Mouse (Mus musculus) Patski (cell line): Measurements from ENCODE around the gene Gfi1b. TPM values are rescaled to one million over a fixed set of nuclear protein-coding genes. Genes with fewer than 3 reads are reported as not detected.

Experiments used
- ATAC-seq: fragments of 100-300 bp; one replicate; pipeline ENCODE4 v1.8.0; 2021
- CTCF ChIA-PET: fragments of 350-600 bp; sonication (Branson Sonifier 250); formaldehyde crosslinking; loops from one replicate; lab custom pipeline; 2022; ENCODE audit warnings: inconsistent platforms; lab: Charles Lee
- POLR2A ChIA-PET: fragments of 350-600 bp; sonication (Branson Sonifier 250); formaldehyde crosslinking; loops from one replicate; lab custom pipeline; 2022; ENCODE audit warnings: antibody characterized with exemption, inconsistent platforms; lab: Charles Lee
- DNase-seq: peaks from one replicate; pipeline ENCODE4 v3.0.0-alpha.2; 2011; ENCODE audit warnings: low read depth, low spot score
- H3K27me3 ChIP-seq: fragments of 371-371 bp; one replicate; pipeline ENCODE4 v1.5.1; 2021
- CTCF ChIP-seq: fragments of 100-300 bp; IDR thresholded peaks from one replicate; pipeline ENCODE4 v1.5.1; 2021
- in situ Hi-C: fragments of 300-500 bp; cut with MboI; formaldehyde crosslinking; loops from 3 replicates; pipeline ENCODE4 v1.11.1; 2018; ENCODE audit warnings: low pct_unique_long_range_greater_than_20kb, mixed read lengths
- polyA plus RNA-seq: library from polyadenylated mRNA; unstranded; gene quantifications from one replicate; pipeline ENCODE4 v1.2.3, GENCODE M21; 2021

The Gfi1b gene
- polyA plus RNA-seq, 1 experiment from 2014 or later = not detected

- peak; percentile 62 for TF ChIP-seq CTCF
- H3K27me3 ChIP-seq = peaks cover 4% of the 10 kb centered on the region
- ATAC-seq = no peak
- DNase-seq = no peak
- ChIA-PET CTCF (interaction anchor here (0.6 to 0.8 kb wide), 5 partner anchors 8 to 53 kb away, joined by 3 to 4 read pairs (median 3); no protein-coding TSS in a partner anchor), POLR2A (interaction anchor here (1.7 kb wide), 1 partner anchor 13 kb away, joined by 4 read pairs; the partner anchor contains the start of gene Tsc1)
- in situ Hi-C loops = loop anchor here (5.0 kb wide), 1 partner anchor 36 kb away; no protein-coding TSS in a partner anchor
These were observed 6.3 kb upstream of the Gfi1b start for GRCm38 (mm10) chr2:28628053-28628452.

GRCm38 (mm10) chr2:28626038-28626437 lies 4.3 kb upstream of the Gfi1b start:
- DNase-seq (no peak), ATAC-seq (no peak)
- in situ Hi-C loops = loop anchor here (5.0 kb wide), 1 partner anchor 34 kb away; no protein-coding TSS in a partner anchor
- CTCF ChIA-PET = interaction anchor here (1.2 to 1.9 kb wide), 5 partner anchors 11 to 130 kb away, joined by 3 to 10 read pairs (median 3); no protein-coding TSS in a partner anchor
- POLR2A ChIA-PET = no interaction called here
- peaks cover 5% of the 10 kb centered on the region for H3K27me3 ChIP-seq
- TF ChIP-seq CTCF = no peak

- CTCF ChIA-PET = interaction anchor here (0.8 to 1.4 kb wide), 2 partner anchors 31 to 57 kb away, joined by 3 to 4 read pairs; no protein-coding TSS in a partner anchor
- TF ChIP-seq CTCF = peak; percentile 38
- H3K27me3 ChIP-seq = peaks cover 10% of the 10 kb centered on the region
- in situ Hi-C loops = loop anchor here (5.0 kb wide), 1 partner anchor 33 kb away; no protein-coding TSS in a partner anchor
- DNase-seq (no peak), ATAC-seq (no peak)
- POLR2A ChIA-PET = no interaction called here
These were observed 3.1 kb upstream of the Gfi1b start for GRCm38 (mm10) chr2:28624870-28625269.

GRCm38 (mm10) chr2:28622521-28623124 lies 841 bp upstream of the Gfi1b start:
- ATAC-seq = no peak
- peaks cover 10% of the 10 kb centered on the region for H3K27me3 ChIP-seq
- peak; percentile 92 for TF ChIP-seq CTCF
- in situ Hi-C loops = no loop called here
- POLR2A ChIA-PET = interaction anchor here (0.7 kb wide), 2 partner anchors 13 to 264 kb away, joined by 3 to 8 read pairs; no protein-coding TSS in a partner anchor
- CTCF ChIA-PET = interaction anchor here (0.7 to 3.4 kb wide), 12 partner anchors 9 to 98 kb away, joined by 3 to 21 read pairs (median 3); partner anchors contain the start of gene Gtf3c5
- no peak for DNase-seq

- in situ Hi-C loops = no loop called here
- CTCF ChIA-PET = interaction anchor here (3.4 kb wide), 1 partner anchor 28 kb away, joined by 21 read pairs; no protein-coding TSS in a partner anchor
- no peak for TF ChIP-seq CTCF
- DNase-seq (no peak), ATAC-seq (no peak)
- H3K27me3 ChIP-seq = peaks cover 10% of the 10 kb centered on the region
- POLR2A ChIA-PET = no interaction called here
These were observed 671 bp downstream of the Gfi1b start for GRCm38 (mm10) chr2:28621111-28621510.

- DNase-seq (no peak), ATAC-seq (no peak)
- H3K27me3 ChIP-seq = peaks cover 10% of the 10 kb centered on the region
- CTCF ChIA-PET = no interaction called here
- POLR2A ChIA-PET = no interaction called here
- in situ Hi-C loops = no loop called here
- no peak for TF ChIP-seq CTCF
These were observed 1.3 kb downstream of the Gfi1b start for GRCm38 (mm10) chr2:28620522-28620921.

GRCm38 (mm10) chr2:28619369-28619768 lies 2.4 kb downstream of the Gfi1b start:
- H3K27me3 ChIP-seq = peaks cover 10% of the 10 kb centered on the region
- in situ Hi-C loops = no loop called here
- ChIA-PET POLR2A (interaction anchor here (1.6 kb wide), 1 partner anchor 21 kb away, joined by 4 read pairs; no protein-coding TSS in a partner anchor), CTCF (interaction anchor here (1.1 kb wide), 1 partner anchor 8 kb away, joined by 3 read pairs; no protein-coding TSS in a partner anchor)
- no peak for TF ChIP-seq CTCF
- DNase-seq (no peak), ATAC-seq (no peak)

GRCm38 (mm10) chr2:28618777-28619336 lies 2.9 kb downstream of the Gfi1b start:
- peaks cover 10% of the 10 kb centered on the region for H3K27me3 ChIP-seq
- no peak for TF ChIP-seq CTCF
- ChIA-PET CTCF (interaction anchor here (1.0 to 1.3 kb wide), 3 partner anchors 9 to 25 kb away, joined by 3 to 4 read pairs (median 3); no protein-coding TSS in a partner anchor), POLR2A (interaction anchor here (1.6 kb wide), 1 partner anchor 21 kb away, joined by 4 read pairs; no protein-coding TSS in a partner anchor)
- ATAC-seq = peak; percentile 15
- no peak for DNase-seq
- in situ Hi-C loops = no loop called here

- peaks cover 7% of the 10 kb centered on the region for H3K27me3 ChIP-seq
- POLR2A ChIA-PET = interaction anchor here (1.6 kb wide), 1 partner anchor 20 kb away, joined by 4 read pairs; no protein-coding TSS in a partner anchor
- CTCF ChIA-PET = interaction anchor here (1.0 to 1.3 kb wide), 3 partner anchors 11 to 24 kb away, joined by 3 to 4 read pairs (median 3); no protein-coding TSS in a partner anchor
- no peak for TF ChIP-seq CTCF
- ATAC-seq = no peak
- DNase-seq = no peak
- in situ Hi-C loops = no loop called here
These were observed 4.0 kb downstream of the Gfi1b start for GRCm38 (mm10) chr2:28617498-28618486.

- in situ Hi-C loops = no loop called here
- no peak for DNase-seq
- ATAC-seq = no peak
- H3K27me3 ChIP-seq = peaks cover 7% of the 10 kb centered on the region
- CTCF ChIA-PET = no interaction called here
- TF ChIP-seq CTCF = no peak
- POLR2A ChIA-PET = no interaction called here
These were observed 4.9 kb downstream of the Gfi1b start for GRCm38 (mm10) chr2:28616874-28617273.
